Mouse (Mus musculus): ENCODE results near the gene Schip1.

DNA sequence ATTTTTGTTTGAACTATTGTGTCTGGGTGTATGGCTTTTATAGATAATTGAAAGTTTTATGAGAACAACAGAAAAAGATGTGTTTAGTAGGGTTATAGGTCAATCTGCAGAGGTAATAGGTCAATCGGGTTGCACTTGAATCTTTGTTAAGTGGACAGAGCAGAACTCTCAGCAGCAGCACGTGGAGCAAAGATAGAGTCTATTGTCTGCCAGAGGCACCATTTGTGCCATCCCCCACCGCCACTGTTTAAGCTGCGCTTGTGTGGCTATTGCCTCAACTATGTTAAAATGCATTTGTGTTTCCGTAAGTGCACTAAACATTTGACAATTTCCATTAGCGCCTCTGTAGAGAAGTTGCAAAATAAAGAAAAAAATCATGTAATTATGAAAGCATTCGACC, 335.5 kb downstream of the Schip1 start:
- TF ChIP-seq CTCF (conservative IDR thresholded peaks at IDR 0.05; ENCODE audit: insufficient read depth, insufficient read length, low read depth, low read length): no peak
- no peak for TF ChIP-seq POLR2A (IDR thresholded peaks at IDR 0.05; ENCODE audit: low read depth, low read length)

Measured in kidney, adult 2 months (tissue).